Mouse (Mus musculus): ENCODE data around the gene Olfr1375.
A peak's percentile ranks its signal among the peaks of the same experiment; 100 is the strongest.
"Not testable (repeated sequence)": the region's sequence is repeated elsewhere in the genome, so short reads cannot be mapped to it uniquely, and the experiment has no call there.

Olfr1375 gene

DNA sequence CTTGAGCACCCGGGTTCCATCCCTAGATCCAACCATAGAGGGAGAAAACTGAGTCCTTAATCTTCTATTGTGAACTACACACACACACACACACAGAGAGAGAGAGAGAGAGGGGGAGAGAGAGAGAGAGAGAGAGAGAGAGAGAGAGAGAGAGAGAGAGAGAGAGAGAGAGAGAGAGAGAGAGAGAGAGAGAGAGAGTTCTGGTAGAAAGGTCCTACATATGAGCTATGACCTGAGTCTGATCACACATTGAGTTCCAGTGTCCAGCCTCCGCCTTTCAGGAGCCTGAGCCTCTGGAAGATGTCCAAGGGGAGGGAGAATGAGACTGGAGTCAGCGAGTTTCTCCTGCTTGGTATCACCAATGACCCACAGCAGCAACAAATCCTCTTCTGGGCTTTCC, at the start of gene Olfr1375:
Olfr1375 (plus strand) TSS at position 301 of the 400 bp plus-strand sequence.
- not testable (repeated sequence) for DNase-seq (ENCODE audit: low spot score)

DNA sequence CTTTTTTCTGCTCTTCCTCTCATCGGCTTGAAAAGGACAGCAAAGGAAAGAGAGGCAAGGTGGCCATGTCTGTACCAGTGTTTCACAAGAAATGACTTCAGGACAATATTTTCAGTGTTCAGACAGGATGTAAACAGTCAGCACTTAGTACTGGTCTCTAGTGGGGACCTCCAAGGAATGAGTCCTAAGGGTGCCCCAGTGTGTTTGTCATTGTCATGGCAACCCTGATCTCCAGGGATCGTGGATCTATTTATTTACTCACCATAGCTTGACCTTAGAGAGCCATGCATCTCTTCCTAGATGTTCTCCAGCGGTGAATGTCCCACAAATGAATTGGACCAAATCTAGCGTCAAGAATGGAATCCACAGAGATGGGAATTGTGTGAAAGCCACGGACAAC, 44.6 kb upstream of the Olfr1375 start, which contains the start of gene Olfr51:
Olfr51 (plus strand) TSS at position 301 of the 400 bp plus-strand sequence.
- DNase-seq (ENCODE audit: low spot score) = no peak

DNA sequence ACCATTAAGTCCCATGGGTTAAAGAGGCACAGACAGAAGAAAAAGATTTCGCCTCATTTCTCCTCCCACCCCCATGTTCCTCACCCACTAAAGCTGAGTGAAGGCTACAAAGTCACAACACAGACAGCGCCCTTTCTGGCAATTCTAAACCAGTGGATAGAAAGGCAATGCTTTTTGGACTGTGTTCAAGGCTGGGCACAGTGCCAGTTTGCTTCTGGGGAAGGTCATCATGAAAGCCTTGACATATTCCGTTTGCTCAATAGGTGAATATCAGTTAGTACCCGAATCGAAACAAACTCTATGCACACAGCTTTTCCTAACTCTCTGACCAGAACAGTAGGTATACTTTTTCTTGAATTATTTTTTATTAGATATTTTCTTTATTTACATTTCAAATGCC, 36.1 kb upstream of the Olfr1375 start:
- DNase-seq (ENCODE audit: low spot score) = no peak

DNA sequence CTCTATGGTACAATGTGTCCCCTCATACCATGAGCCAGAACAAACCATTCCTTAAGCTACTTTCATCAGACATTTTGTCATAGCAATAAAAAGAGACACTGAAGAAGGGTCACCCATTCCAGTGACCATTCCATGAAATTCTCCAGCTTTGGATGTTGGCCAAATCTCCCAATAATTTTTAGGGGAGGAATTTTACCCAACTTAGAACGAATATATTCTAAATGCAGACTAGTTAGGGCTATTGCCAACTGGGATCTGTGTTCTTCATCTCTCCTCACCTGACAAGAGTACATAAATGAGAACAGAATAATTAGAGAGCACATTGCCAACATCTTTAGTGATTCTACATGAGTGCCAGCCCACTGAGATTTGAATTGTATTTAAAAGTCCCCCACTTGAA, 34.0 kb upstream of the Olfr1375 start, which contains the start of gene Olfr54:
Olfr54 (plus strand) TSS at position 301 of the 400 bp plus-strand sequence.
- no peak for DNase-seq (ENCODE audit: low spot score)

DNA sequence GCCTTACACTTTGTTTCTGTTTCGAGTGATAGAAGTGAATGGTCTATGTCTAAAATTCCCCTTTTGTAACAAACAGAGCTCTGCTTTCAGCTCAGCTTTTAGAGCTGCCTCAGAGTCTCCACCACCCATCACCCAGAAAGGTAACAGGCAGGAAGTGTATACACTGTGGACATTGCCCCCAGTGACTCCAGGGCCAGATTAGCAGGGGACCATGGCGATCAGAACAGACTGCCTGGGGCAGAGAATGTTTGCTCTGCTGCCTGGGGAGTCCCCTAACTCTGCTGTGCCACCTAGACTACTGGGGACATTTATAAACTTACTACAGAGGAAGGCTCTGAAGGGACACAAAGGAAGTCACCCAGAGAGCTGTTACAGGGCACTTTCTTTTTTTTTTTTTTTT, 31.6 kb upstream of the Olfr1375 start:
- DNase-seq (ENCODE audit: low spot score) = no peak

DNA sequence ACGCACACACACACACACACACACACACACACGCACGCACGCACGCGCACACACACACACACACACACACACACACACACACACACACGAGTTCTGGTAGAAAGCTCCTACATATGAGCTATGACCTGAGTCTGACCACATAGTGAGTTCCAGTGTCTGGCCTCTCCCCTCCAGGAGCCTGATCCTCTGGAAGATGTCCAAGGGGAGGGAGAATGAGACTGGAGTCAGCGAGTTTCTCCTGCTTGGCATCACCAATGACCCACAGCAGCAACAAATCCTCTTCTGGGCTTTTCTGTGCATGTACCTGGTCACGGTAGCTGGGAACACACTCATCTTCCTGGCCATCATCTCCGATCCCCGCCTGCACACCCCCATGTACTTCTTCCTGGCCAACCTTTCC, 21.1 kb upstream of the Olfr1375 start:
- not testable (repeated sequence) for DNase-seq (ENCODE audit: low spot score)

DNA sequence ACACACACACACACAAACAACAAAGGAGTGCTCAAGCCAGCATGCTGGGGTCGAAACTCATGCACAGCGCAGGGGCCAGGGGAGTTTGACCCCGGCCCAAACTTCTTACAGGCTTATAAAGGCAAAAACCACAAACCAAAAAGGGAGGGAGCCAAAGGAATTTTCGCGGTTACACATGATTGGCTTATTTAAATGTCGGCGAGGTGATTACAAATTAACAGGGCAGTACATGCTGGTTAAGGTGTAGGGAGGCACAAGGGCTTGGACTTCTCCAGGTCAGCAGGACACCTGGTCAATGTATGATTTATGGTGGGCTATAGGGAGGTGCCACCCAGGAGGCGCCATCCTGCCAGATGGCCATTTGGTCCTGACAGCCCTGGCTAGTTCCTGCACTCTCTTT, 18.5 kb upstream of the Olfr1375 start:
- DNase-seq (ENCODE audit: low spot score) = not testable (repeated sequence)

DNA sequence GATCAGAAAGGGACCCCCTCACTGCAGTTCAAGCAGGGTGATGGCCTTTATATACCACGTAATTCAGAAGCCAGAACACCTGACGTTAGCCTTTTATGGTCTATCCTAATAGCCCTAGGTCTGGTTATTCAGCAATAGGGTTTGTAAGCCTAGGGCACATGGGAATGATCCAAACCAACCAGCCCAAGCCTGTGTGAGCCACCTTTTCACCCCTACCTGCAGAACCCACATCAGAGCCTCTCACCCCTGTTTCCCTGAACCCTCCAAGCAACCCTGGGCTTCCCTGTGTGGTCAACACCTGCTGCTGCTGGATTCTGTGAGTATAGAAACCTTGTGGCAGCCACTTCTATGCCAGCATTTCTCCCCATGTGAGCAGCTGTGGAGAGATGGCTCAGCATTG, 17.7 kb upstream of the Olfr1375 start:
- no peak for DNase-seq (ENCODE audit: low spot score)

DNA sequence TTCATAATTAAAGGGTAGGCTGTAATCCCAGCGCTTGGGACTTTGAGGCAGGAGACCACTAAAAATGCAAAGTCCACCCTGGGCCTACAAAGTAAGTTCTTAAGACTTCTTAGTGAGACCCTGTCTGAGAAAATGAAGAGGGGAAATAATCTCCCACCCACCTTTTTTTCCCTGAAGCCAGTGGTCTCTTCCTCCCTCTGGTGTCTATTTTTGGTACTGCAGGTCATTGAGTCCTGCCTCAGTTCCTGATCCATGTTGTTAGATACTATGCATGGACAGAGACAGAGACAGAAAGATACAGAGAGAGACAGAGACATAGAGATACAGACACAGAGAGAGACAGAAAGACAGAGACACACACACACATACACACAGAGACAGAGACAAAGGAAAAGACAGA, 15.1 kb upstream of the Olfr1375 start:
- DNase-seq (ENCODE audit: low spot score) = no peak

DNA sequence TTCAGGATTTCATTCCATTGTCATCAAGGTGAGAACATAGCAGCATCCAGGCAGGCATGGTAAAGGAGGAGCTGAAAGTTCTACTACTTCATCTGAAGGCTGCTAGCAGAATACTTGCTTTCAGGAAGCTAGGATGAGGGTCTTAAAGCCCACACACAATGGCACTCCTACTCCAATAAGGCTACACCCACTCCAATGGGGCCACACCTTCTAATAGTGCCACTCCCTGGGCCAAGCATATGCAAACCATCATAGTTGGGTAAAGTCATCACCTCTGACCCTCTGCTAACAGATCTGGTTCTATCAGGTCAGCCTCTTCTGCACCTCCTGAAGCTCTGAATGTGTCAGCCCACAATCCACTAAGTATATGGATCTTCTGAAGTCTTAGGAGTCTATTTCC, 13.8 kb upstream of the Olfr1375 start:
- not testable (repeated sequence) for DNase-seq (ENCODE audit: low spot score)

DNA sequence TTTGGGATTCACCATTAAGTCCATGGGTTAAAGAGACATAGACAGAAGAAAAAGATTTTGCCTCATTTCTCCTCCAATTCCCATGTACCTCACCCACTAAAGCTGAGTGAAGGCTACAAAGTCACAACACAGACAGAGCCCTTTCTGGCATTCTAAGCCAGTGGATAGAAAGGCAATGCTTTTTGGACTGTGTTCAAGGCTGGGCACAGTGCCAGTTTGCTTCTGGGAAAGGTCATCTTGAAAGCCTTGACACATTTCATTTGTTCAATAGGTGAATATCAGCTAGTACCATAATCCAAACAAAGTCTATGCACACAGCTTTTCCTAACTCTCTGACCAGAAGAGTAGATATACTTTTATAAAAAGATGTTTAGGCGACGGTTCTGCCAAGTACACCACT, 12.0 kb upstream of the Olfr1375 start:
- DNase-seq (ENCODE audit: low spot score) = no peak

DNA sequence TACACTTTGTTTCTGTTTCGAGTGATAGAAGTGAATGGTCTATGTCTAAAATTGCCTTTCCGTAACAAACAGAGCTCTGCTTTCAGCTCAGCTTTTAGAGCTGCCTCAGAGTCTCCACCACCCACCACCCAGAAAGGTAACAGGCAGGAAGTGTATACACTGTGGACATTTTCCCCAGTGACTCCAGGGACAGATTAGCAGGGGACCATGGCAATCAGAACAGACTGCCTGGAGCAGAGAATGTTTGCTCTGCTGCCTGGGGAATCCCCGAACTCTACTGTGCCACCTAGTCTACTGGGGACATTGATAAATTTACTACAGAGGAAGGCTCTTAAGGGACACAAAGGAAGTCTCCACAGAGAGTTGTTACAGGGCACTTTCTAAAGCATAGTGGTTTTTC, 3.1 kb upstream of the Olfr1375 start:
- DNase-seq (ENCODE audit: low spot score) = not testable (repeated sequence)

DNA sequence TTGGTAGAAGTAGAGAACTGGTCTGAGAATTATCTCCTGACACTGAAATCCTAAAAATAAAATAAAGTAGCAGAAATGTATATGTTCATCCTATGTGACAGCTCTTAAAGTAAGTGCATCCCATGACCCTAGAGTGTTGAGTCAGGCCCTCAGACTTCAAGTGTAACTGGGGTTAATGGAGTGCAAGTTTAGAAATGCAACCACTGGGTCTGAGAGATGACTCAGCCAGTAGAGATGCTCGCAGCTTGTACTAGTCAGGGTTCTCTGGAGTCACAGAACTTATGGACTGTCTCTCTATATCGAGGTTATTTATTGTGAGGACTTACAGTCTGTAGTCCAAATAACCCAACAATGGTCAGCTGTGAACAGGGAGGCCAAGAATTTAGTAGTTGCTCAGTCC, 3.8 kb downstream of the Olfr1375 start:
- DNase-seq (ENCODE audit: low spot score) = no peak

DNA sequence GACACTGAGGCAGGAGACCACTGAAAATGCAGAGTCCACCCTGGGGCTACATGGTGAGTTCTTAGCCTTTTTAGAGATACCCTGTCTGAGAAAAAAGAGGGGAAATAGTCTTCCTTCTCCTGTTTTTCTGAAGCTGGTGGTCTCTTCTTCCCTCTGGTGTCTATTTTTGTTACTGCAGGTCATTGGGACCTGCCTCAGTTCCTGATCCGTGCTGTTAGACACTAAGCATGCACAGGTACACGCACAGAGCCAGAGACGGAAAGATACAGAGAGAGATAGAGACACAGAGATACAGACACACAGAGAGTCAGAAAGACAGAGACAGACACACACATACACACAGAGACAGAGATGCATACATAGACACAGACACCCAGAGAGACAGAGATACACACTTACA, 5.3 kb downstream of the Olfr1375 start:
- no peak for DNase-seq (ENCODE audit: low spot score)

DNA sequence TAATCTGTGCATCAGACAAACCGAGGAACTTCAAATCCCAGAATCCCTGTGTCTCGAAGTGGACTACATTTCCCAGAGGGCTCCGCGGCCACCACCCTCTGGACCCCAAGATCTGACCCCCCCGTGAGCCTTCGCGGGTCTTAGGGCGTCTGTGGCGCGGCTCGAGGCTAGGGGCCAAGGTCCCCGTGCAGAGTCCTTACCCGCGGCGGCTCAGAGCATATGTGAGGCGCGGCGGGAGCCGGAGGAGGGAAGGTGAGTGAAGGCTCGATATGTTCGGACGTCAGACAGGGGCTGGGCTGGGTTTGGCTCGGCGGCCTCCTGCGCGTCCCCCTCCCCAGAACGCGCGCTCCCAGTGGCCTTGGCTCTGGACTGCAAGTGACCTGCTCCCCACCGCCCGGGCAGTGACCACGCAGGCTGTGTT, 11.3 kb downstream of the Olfr1375 start, which contains the start of gene Zfp354a:
Zfp354a (plus strand) TSS at position 107 of the 421 bp plus-strand sequence.
- DNase-seq (ENCODE audit: low spot score) = peak; percentile 20

DNA sequence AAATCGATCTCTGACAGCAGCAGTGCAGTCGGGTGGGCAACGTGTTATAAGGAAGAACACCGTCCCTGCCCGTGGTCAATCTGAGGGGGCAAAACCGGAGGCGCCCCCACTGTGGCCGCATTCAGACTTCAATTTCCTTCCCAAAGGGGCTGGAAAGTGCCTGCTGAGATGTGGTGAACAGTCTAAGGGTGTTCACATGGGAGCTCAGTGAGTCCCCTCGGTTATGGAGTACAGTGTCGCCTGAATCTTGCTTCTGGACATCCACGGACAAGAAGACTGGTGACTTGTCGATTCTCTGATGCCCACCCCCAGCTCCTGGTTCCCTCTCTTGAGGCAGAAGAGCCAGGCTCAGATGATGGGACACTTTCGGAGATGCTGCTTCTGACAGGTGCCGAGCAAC, 11.7 kb downstream of the Olfr1375 start:
- no peak for DNase-seq (ENCODE audit: low spot score)

DNA sequence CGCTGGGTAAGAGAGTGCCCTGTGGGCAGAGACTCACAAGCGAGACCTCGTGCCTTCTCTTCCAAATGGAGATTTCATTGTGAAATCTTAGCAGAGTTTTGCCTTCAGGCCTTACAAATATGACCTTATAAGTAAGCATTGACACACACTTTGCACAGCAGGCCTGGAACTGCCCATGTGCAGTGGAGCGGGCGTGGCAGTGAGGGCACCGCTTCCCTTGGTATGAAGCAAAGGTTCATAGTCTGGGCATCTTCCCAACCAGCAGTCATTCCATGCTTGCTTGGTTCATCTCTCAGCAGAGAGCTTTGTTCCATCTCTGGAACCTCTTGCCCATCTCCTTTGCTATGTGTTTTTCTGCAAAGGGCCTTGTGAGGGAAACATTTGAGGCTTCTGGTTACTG, 13.1 kb downstream of the Olfr1375 start:
- no peak for DNase-seq (ENCODE audit: low spot score)

DNA sequence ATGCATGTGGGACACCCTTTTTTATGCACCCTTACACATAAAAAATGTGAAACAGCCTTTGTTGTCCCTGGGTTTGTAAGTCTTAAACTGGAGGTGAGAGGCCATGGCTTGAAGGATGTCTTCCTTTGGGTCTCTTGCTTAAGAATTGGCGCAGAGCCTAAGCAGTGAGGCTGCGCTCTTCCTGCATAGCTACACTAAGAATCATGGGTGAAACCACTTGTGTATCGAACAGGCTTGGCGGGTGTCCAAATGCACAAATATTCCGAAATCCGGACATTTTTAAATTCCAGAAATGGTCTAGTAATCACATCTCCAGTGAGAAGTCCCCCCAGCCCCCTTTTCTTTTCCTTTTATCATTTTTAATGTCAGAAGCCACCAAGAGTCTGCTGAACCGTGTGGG, 15.4 kb downstream of the Olfr1375 start:
- DNase-seq (ENCODE audit: low spot score) = no peak

DNA sequence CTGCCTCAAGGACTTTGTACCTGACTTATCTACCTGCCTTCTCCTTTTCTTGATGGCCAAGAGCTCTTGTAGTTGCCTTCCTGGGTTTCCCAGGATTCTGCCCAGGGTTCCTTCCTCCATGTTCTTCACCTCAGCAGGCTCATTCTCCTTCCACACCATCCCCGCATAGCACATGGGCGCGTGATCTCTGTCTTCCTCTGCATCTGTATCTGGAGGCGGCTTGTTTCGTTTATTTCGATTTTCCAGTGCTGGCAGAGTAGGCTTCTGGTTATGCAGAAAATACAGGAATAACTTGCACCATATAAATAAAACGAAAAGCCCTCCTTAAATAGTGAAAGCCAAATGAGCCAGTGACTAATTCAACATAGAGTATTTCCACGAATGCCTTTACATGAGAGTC, 15.9 kb downstream of the Olfr1375 start:
- no peak for DNase-seq (ENCODE audit: low spot score)

DNA sequence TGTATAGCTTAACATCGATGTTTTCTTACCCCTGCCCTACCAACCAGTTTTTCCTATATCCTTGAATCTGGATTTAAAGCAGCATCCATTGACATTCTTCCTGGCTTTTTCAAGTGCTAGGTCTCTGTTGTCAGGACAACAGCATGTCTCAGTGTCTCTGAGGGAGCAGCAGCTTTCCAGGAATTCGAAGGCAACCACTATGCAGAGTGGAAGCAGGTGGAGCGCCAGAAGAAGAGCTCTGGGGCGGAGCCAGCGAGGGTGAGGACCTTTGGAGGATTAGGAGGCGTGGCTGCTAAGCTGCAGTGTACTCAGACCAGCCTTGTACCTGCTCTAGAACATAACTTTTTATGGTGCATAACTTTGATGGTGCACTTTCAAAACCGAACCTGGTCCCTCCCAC, 36.6 kb downstream of the Olfr1375 start:
- DNase-seq (ENCODE audit: low spot score) = no peak

DNA sequence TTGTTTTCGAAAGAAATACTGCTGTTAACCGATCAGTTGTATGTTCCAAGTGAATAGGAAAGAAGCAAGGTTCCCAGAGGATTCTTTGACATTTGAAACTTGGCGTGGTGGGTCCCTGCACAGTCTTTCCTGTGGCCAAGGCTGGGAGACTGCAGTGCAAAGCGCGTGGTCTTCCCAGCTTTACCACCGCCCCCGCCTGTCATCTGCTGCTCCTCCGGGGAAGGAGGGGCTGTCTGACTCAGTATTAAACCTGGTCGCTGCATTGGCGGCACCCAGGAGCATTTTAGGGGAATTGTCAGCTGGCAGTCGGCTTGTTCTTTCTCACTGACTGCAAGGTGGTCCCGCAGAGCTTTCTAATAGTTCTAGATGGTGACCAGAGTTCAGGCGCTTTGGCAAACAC, 37.4 kb downstream of the Olfr1375 start:
- DNase-seq (ENCODE audit: low spot score) = no peak

All from MN1 (cell line).